Mouse (Mus musculus) layer of hippocampus, adult 11-12 months (tissue): ENCODE results near the gene Zfp266.
A peak's percentile ranks its signal among the peaks of the same experiment; 100 is the strongest.

Experiments used
- DNase-seq: peaks from one replicate; pipeline ENCODE4 v3.0.0; 2022; ENCODE audit warnings: low spot score

Gene Zfp266

GRCm38 (mm10) chr9:20492527-20493233 is 28.5 kb downstream of the Zfp266 start, which contains the start of gene Zfp426:
Gene Zfp426, minus strand, starts transcription at chr9:20492746.
- peak; percentile 83 for DNase-seq

- DNase-seq, result no peak
Observed at GRCm38 (mm10) chr9:20491858-20492526, 29.2 kb downstream of the Zfp266 start.

- DNase-seq, result no peak
Observed at GRCm38 (mm10) chr9:20489536-20489935, 31.7 kb downstream of the Zfp266 start.

GRCm38 (mm10) chr9:20479396-20479795 is 41.8 kb downstream of the Zfp266 start:
- DNase-seq, result no peak

GRCm38 (mm10) chr9:20476632-20477031 is 44.6 kb downstream of the Zfp266 start:
- no peak for DNase-seq

- DNase-seq, result peak; percentile 72
Observed at GRCm38 (mm10) chr9:20466761-20467442, 54.3 kb downstream of the Zfp266 start.

GRCm38 (mm10) chr9:20459377-20460317 is 61.6 kb downstream of the Zfp266 start, which contains the start of gene Zfp26:
Gene Zfp26, minus strand, starts transcription at chr9:20460162.
- DNase-seq, result peak; percentile 73

GRCm38 (mm10) chr9:20453647-20454046 is 67.6 kb downstream of the Zfp266 start:
- no peak for DNase-seq

GRCm38 (mm10) chr9:20451493-20451892 is 69.7 kb downstream of the Zfp266 start:
- no peak for DNase-seq
